Mouse (Mus musculus): Measurements from ENCODE around the gene Rnf152.

Gene Rnf152

DNA sequence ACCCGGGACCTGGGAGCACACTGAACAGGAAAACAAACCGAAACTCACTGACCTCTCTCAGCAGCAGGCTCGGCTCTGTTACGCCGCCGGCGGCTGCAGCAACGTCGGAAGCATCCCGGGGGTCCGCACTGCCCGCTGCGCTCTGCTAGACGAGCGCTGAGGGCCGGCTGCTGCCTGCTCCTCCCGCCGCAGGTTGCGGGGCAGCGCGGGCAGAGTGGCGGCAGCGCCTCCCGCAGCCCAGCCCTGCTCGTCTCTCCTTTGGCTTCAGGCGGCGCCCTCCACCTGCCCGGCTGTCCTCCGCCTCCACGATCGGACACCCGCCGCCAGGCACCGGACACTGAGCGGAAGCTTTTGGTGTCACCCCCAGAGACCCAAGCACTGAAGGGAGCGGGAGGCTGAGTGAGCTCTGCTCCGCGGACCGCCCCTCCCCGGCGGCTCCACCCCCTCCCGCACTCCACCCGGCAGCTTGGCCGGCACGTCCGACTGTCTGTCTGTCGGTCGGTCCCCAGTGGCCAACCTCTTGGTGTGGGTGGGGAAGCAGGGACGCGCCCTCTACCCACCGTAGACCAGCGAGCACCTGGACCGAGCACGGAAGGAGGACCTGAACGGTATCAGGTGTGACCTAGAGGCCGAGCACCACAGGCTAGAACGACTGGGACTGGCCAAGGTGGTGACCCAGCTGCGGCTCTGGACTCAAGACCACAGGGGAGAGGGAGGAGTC is at the start of gene Rnf152:
Gene Rnf152, minus strand, starts transcription at position 420 of the 721 bp plus-strand sequence.
- DNase-seq (ENCODE audit: low spot score in 2 of 2), result peak; percentile 4 to 5

DNA sequence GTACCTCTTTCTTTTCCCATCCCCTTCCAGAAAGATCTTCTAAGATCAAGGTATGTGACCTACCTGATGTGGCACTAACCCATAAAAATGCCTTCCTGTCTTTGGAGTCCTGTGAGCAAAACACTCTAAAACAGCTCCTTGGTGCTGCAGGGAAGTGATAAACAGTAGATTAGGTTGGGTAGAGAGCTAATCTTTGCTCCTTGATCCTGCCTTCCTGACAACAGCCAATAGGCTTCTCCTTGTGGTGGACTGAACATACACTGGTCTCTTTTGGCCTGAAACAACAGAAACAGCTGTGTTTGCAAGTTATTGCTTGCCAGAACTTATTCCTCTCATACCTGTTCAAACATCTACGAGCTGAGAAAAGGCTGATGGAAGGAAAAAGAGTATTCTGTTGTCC is 46.3 kb upstream of the Rnf152 start:
- DNase-seq (ENCODE audit: low spot score in 2 of 2), result no peak

DNA sequence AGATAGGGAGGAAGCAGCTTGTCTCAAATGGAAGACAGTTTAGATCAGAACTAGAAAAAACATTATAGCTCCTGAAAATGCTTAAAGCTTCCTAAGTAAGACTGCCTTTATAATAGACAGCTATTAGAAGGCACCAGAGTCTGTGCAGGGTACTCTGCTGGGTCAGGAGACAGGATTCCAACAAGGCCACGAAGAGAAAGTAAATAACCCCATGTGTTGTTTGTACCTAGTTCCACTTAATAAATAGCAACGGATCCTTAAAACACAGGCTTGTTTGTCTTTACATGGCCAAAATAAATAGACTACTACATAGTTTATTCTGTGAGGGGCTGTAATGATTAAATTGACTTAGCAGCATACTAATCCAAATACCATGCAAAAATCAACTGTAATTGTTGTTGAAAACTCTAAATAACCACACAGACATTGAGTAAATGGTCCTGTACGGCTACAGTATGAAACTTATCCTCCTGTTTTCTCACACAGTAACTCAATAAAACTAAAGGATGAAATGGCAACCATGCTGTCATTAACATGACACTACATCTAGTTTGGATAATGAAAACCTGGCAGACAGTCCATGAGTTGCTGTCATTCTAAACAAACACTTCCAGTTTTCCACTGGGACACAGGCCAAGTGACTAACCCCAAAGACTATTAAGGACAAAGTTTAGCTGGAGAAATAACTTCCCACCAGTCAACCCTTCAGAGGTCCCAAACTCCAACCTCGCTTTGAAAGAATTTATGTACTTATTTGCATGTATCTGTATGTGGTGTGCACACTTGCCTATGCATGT is 27.8 kb upstream of the Rnf152 start:
- no peak for DNase-seq (ENCODE audit: low spot score in 2 of 2)

DNA sequence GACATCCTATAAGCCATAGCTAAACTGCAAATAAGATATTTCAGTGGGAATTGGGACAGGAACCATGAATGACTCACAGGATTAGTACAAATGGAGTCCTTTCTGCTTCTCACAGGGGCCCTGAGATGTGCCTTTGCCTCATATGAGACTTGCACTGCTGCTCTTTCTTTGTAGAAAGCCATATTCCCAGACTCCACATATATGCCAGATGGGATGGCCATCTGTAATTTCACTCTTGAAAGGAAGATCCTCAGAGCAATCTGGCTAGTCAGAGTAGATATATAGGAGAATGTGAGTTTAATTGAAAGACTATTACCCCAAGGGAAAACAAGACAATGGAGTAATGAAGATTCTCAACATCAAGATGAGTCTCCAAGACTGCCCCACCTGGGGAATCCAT is 21.0 kb upstream of the Rnf152 start:
- no peak for DNase-seq (ENCODE audit: low spot score in 2 of 2)

DNA sequence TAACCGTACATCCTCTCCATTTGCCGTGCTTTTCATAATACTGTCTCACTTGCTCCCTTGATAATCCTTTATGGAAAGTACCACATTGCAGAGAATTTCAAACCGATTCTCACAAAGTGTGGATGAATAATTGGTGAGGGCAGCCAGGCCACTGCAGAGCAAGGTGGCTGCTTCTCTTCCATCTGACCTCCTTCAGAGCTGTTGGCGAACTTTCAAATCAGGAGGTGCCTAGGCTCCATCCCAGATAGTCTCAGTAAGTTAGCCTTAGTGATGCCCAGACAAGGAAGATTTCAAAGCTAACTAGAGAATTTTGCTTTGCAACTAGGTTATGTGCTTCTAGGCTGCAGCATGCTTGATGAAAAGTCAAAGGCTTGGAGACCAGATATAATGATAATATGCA is 18.1 kb upstream of the Rnf152 start:
- no peak for DNase-seq (ENCODE audit: low spot score in 2 of 2)

DNA sequence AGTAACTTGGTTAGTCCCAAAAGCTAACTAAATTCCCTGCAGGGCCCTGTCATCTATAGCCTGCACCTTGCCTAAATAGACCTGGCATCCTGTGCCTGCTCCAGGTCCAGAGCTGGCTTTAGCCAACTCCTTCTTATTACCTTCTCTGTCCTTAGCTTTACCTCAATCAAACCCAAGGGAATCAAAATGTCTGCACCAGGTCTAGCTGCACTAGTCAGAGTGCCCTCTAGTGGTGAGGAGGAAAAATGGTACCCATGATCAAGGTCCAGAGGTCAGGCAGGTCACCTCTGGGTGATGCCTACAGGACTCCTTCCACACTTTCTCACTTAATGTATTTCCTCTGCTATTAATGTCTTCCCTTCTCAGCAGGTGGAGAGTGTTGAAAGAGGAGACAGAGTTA is 6.2 kb upstream of the Rnf152 start:
- no peak for DNase-seq (ENCODE audit: low spot score in 2 of 2)

- DNase-seq (ENCODE audit: low spot score in 2 of 2), result no peak
Measured at GRCm38 (mm10) chr1:105358896-105359295, 2.4 kb upstream of the Rnf152 start.

DNA sequence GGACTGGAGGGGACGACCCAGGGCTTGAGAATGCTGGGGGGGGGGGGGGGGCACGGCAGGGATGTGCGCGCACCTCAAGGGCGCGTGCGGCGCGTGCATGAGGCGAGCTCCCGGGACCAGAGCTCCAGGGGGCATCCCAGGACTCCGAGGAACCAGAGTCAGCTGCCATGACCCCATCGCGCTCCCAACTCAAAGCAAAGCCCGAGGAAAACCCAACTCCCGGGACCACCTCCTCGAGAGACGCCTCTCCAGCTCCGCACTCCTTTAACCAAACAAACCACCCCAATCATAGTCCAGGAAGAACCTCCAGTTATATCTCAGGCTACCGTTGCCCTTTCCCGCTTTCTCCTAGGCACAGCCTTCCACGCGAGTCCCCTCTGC is 610 bp downstream of the Rnf152 start:
- peak in 1 of 2 experiments; percentile 4 for DNase-seq (ENCODE audit: low spot score in 2 of 2)

GRCm38 (mm10) chr1:105354901-105355891 is 1.3 kb downstream of the Rnf152 start:
- DNase-seq (ENCODE audit: low spot score in 2 of 2), result peak; percentile 8 to 17

- DNase-seq (ENCODE audit: low spot score in 2 of 2), result no peak
Measured at GRCm38 (mm10) chr1:105351806-105352205, 4.7 kb downstream of the Rnf152 start.

GRCm38 (mm10) chr1:105342305-105342704 is 14.2 kb downstream of the Rnf152 start:
- DNase-seq (ENCODE audit: low spot score in 2 of 2), result no peak

GRCm38 (mm10) chr1:105340943-105341342 is 15.6 kb downstream of the Rnf152 start:
- no peak for DNase-seq (ENCODE audit: low spot score in 2 of 2)

DNA sequence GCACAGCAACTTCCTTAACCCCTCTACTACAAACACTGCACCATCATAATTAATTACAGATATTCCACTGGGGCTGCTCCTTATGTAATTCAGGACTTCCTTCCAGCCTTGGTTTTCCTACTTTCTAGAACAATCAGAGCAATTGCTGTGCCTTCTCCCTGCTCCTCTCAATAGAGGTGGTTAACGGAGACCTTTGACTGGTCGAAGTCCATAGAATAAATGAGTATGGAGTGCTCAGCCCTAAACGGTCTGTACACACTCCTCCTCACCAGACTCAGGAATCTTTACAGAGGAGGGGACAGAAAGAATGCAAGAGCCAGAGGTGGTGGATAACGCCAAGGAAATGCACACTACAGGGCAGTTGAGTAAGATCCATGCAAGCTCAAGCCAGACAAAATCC is 19.1 kb downstream of the Rnf152 start:
- DNase-seq (ENCODE audit: low spot score in 2 of 2), result no peak

GRCm38 (mm10) chr1:105336096-105336495 is 20.4 kb downstream of the Rnf152 start:
- DNase-seq (ENCODE audit: low spot score in 2 of 2), result no peak

- no peak for DNase-seq (ENCODE audit: low spot score in 2 of 2)
Measured at GRCm38 (mm10) chr1:105332087-105332731, 24.3 kb downstream of the Rnf152 start.

DNA sequence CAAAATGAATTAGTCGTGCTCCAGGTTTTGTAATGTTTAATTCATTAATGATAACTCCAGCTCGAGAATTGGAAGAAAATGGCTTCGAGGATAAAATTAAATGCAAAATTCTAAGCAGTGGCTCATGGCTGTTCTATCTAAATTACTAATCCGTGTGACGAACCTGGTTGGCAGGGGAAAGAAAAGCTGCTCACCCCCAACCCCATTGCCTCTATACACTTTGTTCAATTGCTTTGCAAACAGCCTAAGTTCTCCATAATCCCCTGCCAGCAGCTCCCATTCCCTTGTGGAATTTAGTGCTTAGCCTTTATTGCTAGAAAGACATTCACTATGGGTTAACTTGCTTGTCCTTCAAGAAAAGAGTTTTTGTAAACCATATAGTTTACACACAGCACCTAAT is 24.9 kb downstream of the Rnf152 start:
- no peak for DNase-seq (ENCODE audit: low spot score in 2 of 2)

DNA sequence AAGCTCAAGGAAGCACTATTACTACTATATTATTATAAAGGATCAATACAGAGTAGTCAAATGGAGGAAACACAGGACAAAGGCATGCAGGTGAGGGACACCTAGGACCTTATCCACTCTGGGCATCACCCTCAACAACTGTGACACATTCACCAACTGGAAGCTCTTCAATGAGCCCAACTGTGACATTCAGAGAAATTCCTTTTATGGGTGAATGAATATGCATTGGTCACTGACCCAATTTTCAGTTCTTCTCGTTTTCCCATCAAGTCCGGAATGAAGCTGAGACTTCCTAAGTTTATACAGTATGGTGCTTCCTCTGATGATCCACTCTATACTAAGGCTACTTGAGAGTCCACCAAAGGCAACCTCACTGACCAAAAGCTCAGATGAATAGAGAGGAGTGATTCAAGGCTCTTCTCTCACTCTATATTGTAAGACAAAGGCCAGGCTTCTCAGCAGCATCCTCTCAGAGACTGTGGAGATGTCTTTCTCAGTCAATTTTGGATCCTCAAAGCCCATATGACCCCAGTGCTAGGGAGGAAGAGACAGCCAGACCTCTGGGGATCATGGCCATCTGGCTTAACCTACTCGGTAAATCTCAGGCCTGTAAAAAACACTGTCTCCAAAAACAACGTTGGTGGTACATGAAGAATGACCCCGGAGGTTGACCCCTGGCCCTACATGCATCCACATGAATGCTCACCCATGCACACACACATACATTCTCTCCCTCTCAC is 25.8 kb downstream of the Rnf152 start:
- DNase-seq (ENCODE audit: low spot score in 2 of 2), result no peak

DNA sequence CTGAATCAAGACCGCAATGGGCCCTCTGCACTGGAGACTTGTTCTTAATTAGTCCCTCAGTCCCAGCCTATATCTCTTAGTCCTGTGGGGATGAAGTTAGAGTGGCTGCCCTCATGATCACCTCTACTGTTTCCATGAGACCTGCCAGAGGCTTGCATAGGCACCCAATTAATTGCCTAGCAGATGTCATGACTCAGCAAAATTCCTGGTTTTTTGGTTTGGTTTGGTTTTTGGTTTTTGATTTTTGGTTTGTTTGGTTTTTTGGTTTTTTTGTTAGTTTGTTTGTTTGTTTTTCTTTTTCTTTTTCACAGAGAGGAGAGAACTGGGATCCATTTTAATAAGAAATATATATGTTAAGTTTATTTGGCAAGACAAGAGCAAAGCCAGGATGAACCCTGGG is 28.7 kb downstream of the Rnf152 start:
- no peak for DNase-seq (ENCODE audit: low spot score in 2 of 2)

GRCm38 (mm10) chr1:105324636-105325035 is 31.9 kb downstream of the Rnf152 start:
- DNase-seq (ENCODE audit: low spot score in 2 of 2), result no peak

DNA sequence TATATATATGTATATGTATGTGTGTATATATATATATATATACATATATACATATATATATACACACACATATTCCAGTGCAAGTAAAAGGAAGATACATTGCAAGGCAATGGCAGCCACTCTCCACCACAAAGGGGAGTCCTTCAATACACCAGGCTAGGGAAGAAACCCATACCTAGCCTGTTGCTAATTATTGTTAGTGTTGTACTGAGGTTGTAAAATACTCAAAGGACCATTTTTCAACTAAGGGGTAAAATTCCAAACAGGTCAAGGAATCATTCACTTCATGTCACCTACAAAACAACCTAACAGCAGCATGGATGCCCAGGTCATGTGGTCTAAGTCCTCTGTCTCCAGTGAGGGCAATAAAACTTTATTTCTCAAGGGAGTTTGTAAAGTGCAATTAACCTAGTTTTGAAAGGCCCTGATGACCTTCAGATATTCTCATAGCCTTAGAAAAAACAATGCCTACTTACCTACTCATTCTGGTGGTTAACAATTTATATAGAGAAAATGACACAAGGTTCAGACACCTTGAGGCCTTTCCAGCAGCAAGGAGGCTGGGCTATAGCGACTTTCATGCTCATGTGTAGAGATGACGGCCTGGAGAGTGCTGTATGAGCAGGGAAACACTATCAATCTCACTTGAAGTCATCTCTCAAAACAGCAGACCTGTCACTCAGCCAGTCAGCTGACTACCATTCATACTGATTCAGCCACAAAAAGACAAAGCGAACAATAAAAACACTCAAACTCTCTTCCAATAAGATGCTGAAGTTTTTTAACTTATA is 42.3 kb downstream of the Rnf152 start:
- DNase-seq (ENCODE audit: low spot score in 2 of 2), result no peak

Measured in right cerebral cortex, postnatal 36 days (tissue).